Mouse (Mus musculus) layer of hippocampus, adult 2 months (tissue): ENCODE data around the gene Pgls. TPM values are rescaled to one million over a fixed set of nuclear protein-coding genes. Genes with fewer than 3 reads are reported as not detected.

Source experiments
- DNase-seq, 2 experiments: peaks; one replicate each; pipeline ENCODE4 v3.0.0; 2022; ENCODE audit warnings: low spot score in 2 of 2
- H3K27ac ChIP-seq: fragments of 200-600 bp; 2 replicates; pipeline ENCODE4 v1.8.1; 2022
- H3K4me3 ChIP-seq: fragments of 200-600 bp; 2 replicates; pipeline ENCODE4 v1.8.1; 2022; ENCODE audit warnings: mild to moderate bottlenecking
- CTCF ChIP-seq: fragments of 200-600 bp; conservative IDR thresholded peaks from 2 replicates; pipeline ENCODE4 v1.8.1; 2022; ENCODE audit warnings: antibody characterized with exemption, mild to moderate bottlenecking, moderate library complexity
- total RNA-seq, 2 experiments: library from RNA; stranded (reverse); gene quantifications; 2 replicates each; pipeline ENCODE4 v1.2.3; 2021

Pgls gene
- total RNA-seq, 2 experiments from 2014 or later, result 27.5 to 34.4 TPM

GRCm38 (mm10) chr8:71572847-71573633 is 18.9 kb upstream of the Pgls start:
- H3K4me3 ChIP-seq, result peak overlapping the region; percentile 43
- TF ChIP-seq CTCF, result no peak
- H3K27ac ChIP-seq, result peak overlapping the region; percentile 95
- peak; percentile 86 to 89 for DNase-seq

GRCm38 (mm10) chr8:71574426-71574825 is 17.6 kb upstream of the Pgls start:
- DNase-seq, result no peak
- Histone ChIP-seq H3K4me3 (no peak overlapping the region), H3K27ac (no peak overlapping the region)
- no peak for TF ChIP-seq CTCF

- no peak for TF ChIP-seq CTCF
Measured at GRCm38 (mm10) chr8:71575020-71575419, 17.0 kb upstream of the Pgls start.

GRCm38 (mm10) chr8:71577856-71578387 is 14.1 kb upstream of the Pgls start:
- Histone ChIP-seq H3K27ac (peak overlapping the region; percentile 54), H3K4me3 (no peak overlapping the region)
- TF ChIP-seq CTCF, result no peak
- peak in 1 of 2 experiments; percentile 38 for DNase-seq

More at GRCm38 (mm10) chr8:71575020-71575419, 17.0 kb upstream of the Pgls start:
- DNase-seq, result no peak
- Histone ChIP-seq H3K4me3 (no peak overlapping the region), H3K27ac (no peak overlapping the region)

GRCm38 (mm10) chr8:71579009-71579408 is 13.0 kb upstream of the Pgls start:
- no peak for TF ChIP-seq CTCF
- no peak overlapping the region for H3K4me3 ChIP-seq

GRCm38 (mm10) chr8:71579476-71579875 is 12.5 kb upstream of the Pgls start:
- no peak for TF ChIP-seq CTCF
- DNase-seq, result no peak
- no peak overlapping the region for H3K4me3 ChIP-seq
- H3K27ac ChIP-seq, result peak overlapping the region; percentile 59; the same call in 1 of the 2 replicates

More at GRCm38 (mm10) chr8:71579009-71579408, 13.0 kb upstream of the Pgls start:
- DNase-seq, result no peak
- H3K27ac ChIP-seq, result peak overlapping the region; percentile 59; the same call in 1 of the 2 replicates

GRCm38 (mm10) chr8:71580201-71580600 is 11.8 kb upstream of the Pgls start:
- TF ChIP-seq CTCF, result no peak
- H3K4me3 ChIP-seq, result no peak overlapping the region
- DNase-seq, result no peak
- H3K27ac ChIP-seq, result no peak overlapping the region

- Histone ChIP-seq H3K27ac (no peak overlapping the region), H3K4me3 (no peak overlapping the region)
- peak in 1 of 2 experiments; percentile 56 for DNase-seq
- peak; percentile 82 for TF ChIP-seq CTCF
Measured at GRCm38 (mm10) chr8:71586891-71587290, 5.1 kb upstream of the Pgls start.

- Histone ChIP-seq H3K27ac (no peak overlapping the region), H3K4me3 (no peak overlapping the region)
- no peak for DNase-seq
- no peak for TF ChIP-seq CTCF
Measured at GRCm38 (mm10) chr8:71588762-71589161, 3.2 kb upstream of the Pgls start.

GRCm38 (mm10) chr8:71591017-71591416 is 959 bp upstream of the Pgls start:
- DNase-seq, result no peak
- H3K27ac ChIP-seq, result peak overlapping the region; percentile 99
- H3K4me3 ChIP-seq, result peak overlapping the region; percentile 79
- TF ChIP-seq CTCF, result no peak

GRCm38 (mm10) chr8:71592374-71593170 is 596 bp downstream of the Pgls start:
- peak overlapping the region; percentile 79 for H3K4me3 ChIP-seq
- no peak; the same call in 1 of the 2 replicates for TF ChIP-seq CTCF
- DNase-seq, result peak; percentile 85 to 87
- peak overlapping the region; percentile 99 for H3K27ac ChIP-seq

- no peak overlapping the region for H3K27ac ChIP-seq
Measured at GRCm38 (mm10) chr8:71593556-71594323, 1.8 kb downstream of the Pgls start.

GRCm38 (mm10) chr8:71594324-71594722 is 2.3 kb downstream of the Pgls start:
- H3K4me3 ChIP-seq, result no peak overlapping the region
- TF ChIP-seq CTCF, result no peak
- H3K27ac ChIP-seq, result no peak overlapping the region
- DNase-seq, result no peak

More at GRCm38 (mm10) chr8:71593556-71594323, 1.8 kb downstream of the Pgls start:
- no peak for DNase-seq
- no peak for TF ChIP-seq CTCF
- H3K4me3 ChIP-seq, result no peak overlapping the region
